Mouse (Mus musculus) limb, embryonic 11.5 days (tissue): ENCODE results near the gene Tsr2. TPM values are rescaled to one million over a fixed set of nuclear protein-coding genes. Genes with fewer than 3 reads are reported as not detected.

Experiments
- polyA plus RNA-seq: library from polyadenylated mRNA; unstranded; fragments of >200 nt; fragmentation: Nextera tagmentation; extraction: Ambion mirVana; gene quantifications from 2 replicates; pipeline ENCODE4 v1.2.1, GENCODE M21; 2014

Tsr2 gene
- polyA plus RNA-seq, 1 experiment from 2014 or later, result 57.2 TPM

Other genes with a start within 250 kb of the Tsr2 start
- gene Gnl3l, start 79.2 kb downstream of the Tsr2 start, polyA plus RNA-seq, result 29.0 and 32.8 TPM in 2 replicates
- gene Fgd1, start 50.4 kb downstream of the Tsr2 start, polyA plus RNA-seq, result 13.5 and 18.0 TPM in 2 replicates
- 6.5 and 7.6 TPM in 2 replicates for gene Wnk3, start 101.5 kb upstream of the Tsr2 start, polyA plus RNA-seq
- 2.9 and 3.3 TPM in 2 replicates for gene Fam120c, start 247.6 kb upstream of the Tsr2 start, polyA plus RNA-seq